Mouse (Mus musculus) MEL-GATA-1-ER (cell line): ENCODE measurements around the gene Foxr1.

ENCODE experiments used
- DNase-seq: peaks from one replicate; pipeline ENCODE4 v3.0.0-alpha.2; 2012; ENCODE audit warnings: low read depth; ENCODE audit errors: extremely low read depth

Foxr1 gene

GRCm38 (mm10) chr9:44440961-44441360, at the start of gene Foxr1:
TSS of gene Foxr1 (minus strand) at chr9:44441136.
- no peak for DNase-seq

- no peak for DNase-seq
Measured at GRCm38 (mm10) chr9:44490086-44490967, 49.4 kb upstream of the Foxr1 start.

- no peak for DNase-seq
Measured at GRCm38 (mm10) chr9:44489651-44490085, 48.7 kb upstream of the Foxr1 start.

- no peak for DNase-seq
Measured at GRCm38 (mm10) chr9:44488855-44489381, 48.0 kb upstream of the Foxr1 start.

GRCm38 (mm10) chr9:44488416-44488815, 47.5 kb upstream of the Foxr1 start:
- DNase-seq: no peak

GRCm38 (mm10) chr9:44487441-44487840, 46.5 kb upstream of the Foxr1 start:
- DNase-seq: no peak

GRCm38 (mm10) chr9:44486741-44487421, 45.9 kb upstream of the Foxr1 start:
- no peak for DNase-seq

- DNase-seq: no peak
Measured at GRCm38 (mm10) chr9:44486335-44486734, 45.4 kb upstream of the Foxr1 start.

- DNase-seq: no peak
Measured at GRCm38 (mm10) chr9:44485516-44486161, 44.7 kb upstream of the Foxr1 start.

GRCm38 (mm10) chr9:44485105-44485515, 44.2 kb upstream of the Foxr1 start:
- DNase-seq: no peak

GRCm38 (mm10) chr9:44484311-44485104, 43.6 kb upstream of the Foxr1 start:
- no peak for DNase-seq

GRCm38 (mm10) chr9:44483510-44484044, 42.6 kb upstream of the Foxr1 start:
- peak; percentile 44 for DNase-seq

- no peak for DNase-seq
Measured at GRCm38 (mm10) chr9:44483041-44483509, 42.1 kb upstream of the Foxr1 start.

GRCm38 (mm10) chr9:44482552-44482951, 41.6 kb upstream of the Foxr1 start, which contains the start of gene Bcl9l:
TSS of gene Bcl9l (plus strand) at chr9:44482825.
- DNase-seq: peak; percentile 78

- DNase-seq: no peak
Measured at GRCm38 (mm10) chr9:44482112-44482511, 41.2 kb upstream of the Foxr1 start.

GRCm38 (mm10) chr9:44479628-44480428, 38.9 kb upstream of the Foxr1 start:
- peak; percentile 80 for DNase-seq

- DNase-seq: peak; percentile 26
Measured at GRCm38 (mm10) chr9:44478959-44479605, 38.1 kb upstream of the Foxr1 start.

GRCm38 (mm10) chr9:44478229-44478921, 37.4 kb upstream of the Foxr1 start:
- peak; percentile 61 for DNase-seq
